Mouse (Mus musculus) neural tube, embryonic 13.5 days (tissue): ENCODE results near the gene Krtap9-1. TPM values are rescaled to one million over a fixed set of nuclear protein-coding genes. Genes with fewer than 3 reads are reported as not detected.
"Not testable (repeated sequence)": the region's sequence is repeated elsewhere in the genome, so short reads cannot be mapped to it uniquely, and the experiment has no call there.

Source experiments
- ATAC-seq: fragments of 200-750 bp; cut with Nextera tagmentation; 2 replicates; pipeline ENCODE4 v1.8.0; 2017; ENCODE audit warnings: low read depth, mild to moderate bottlenecking, moderate TSS enrichment, moderate library complexity
- H3K27ac ChIP-seq: fragments of 300-500 bp; sonication (generic); replicated peaks from 2 replicates; pipeline ENCODE4 v1.5.1; 2015; ENCODE audit warnings: moderate library complexity, mild to moderate bottlenecking, inconsistent platforms
- H3K27me3 ChIP-seq: fragments of 300-500 bp; sonication (generic); 2 replicates; pipeline ENCODE4 v1.6.1; 2015; ENCODE audit warnings: mild to moderate bottlenecking, inconsistent platforms
- H3K36me3 ChIP-seq: fragments of 300-500 bp; sonication (generic); 2 replicates; pipeline ENCODE4 v1.6.1; 2015; ENCODE audit warnings: mild to moderate bottlenecking, inconsistent platforms
- H3K4me1 ChIP-seq: fragments of 300-500 bp; sonication (generic); replicated peaks from 2 replicates; pipeline ENCODE4 v1.6.1; 2015; ENCODE audit warnings: inconsistent platforms
- H3K4me2 ChIP-seq: fragments of 300-500 bp; sonication (generic); 2 replicates; pipeline ENCODE4 v1.6.1; 2015; ENCODE audit warnings: inconsistent platforms, mild to moderate bottlenecking, moderate library complexity
- H3K4me3 ChIP-seq: fragments of 300-500 bp; sonication (generic); 2 replicates; pipeline ENCODE4 v1.5.1; 2015; ENCODE audit warnings: mild to moderate bottlenecking, inconsistent platforms
- H3K9ac ChIP-seq: fragments of 300-500 bp; sonication (generic); 2 replicates; pipeline ENCODE4 v1.6.1; 2015; ENCODE audit warnings: moderate library complexity, mild to moderate bottlenecking, inconsistent platforms
- H3K9me3 ChIP-seq: fragments of 300-500 bp; sonication (generic); 2 replicates; pipeline ENCODE4 v1.6.1; 2016; ENCODE audit warnings: inconsistent platforms
- WGBS: fragments of 180-500 bp; shearing (Covaris S2); methylation state at CpG from one replicate; pipeline ENCODE4 v1.1.7; 2015; 5-methylcytosine and 5-hydroxymethylcytosine counted together
- polyA plus RNA-seq: library from polyadenylated mRNA; unstranded; fragments of >200 nt; fragmentation: Nextera tagmentation; extraction: Ambion mirVana; gene quantifications from 2 replicates; pipeline ENCODE4 v1.2.1, GENCODE M21; 2015

Gene Krtap9-1
- polyA plus RNA-seq, result not detected in 2 replicates

DNA sequence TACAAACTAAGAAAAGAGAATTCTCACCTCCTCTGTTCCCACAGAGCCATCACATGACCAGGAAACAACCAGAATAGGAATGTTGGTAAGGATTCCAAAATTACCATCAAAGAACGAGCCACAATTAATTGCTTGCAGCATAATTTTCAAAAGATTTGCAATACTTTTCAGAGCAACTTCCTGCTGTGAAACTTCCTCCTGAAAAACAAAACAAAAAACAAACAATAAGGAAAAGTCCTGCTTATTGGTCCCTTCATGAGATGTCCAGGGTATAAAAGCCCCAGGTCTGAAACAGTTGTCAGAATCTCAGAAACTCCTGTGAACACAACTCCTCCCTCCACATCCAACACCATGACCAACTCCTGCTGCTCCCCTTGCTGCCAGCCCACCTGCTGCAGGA lies at the start of gene Krtap9-1:
Gene Krtap9-1 (plus strand): TSS at position 301 of the 400 bp plus-strand sequence.
- not testable (repeated sequence) for H3K27ac ChIP-seq, H3K27me3 ChIP-seq, ATAC-seq, H3K4me2 ChIP-seq, H3K4me1 ChIP-seq, H3K4me3 ChIP-seq, H3K36me3 ChIP-seq, H3K9ac ChIP-seq, H3K9me3 ChIP-seq
- 72% methylated on average over 1 of the region's 1 CpGs for WGBS

GRCm38 (mm10) chr11:99837966-99838365 lies 35.2 kb upstream of the Krtap9-1 start, which contains the start of gene 2300003K06Rik:
2300003K06Rik (minus strand) TSS chr11:99838066.
- Histone ChIP-seq H3K36me3 (no peaks in the 10 kb centered on the region), H3K4me2 (no peak within 1 kb of the TSS), H3K9ac (no peak within 1 kb of the TSS), H3K4me1 (no peaks in the 10 kb centered on the region), H3K4me3 (no peak within 1 kb of the TSS), H3K27me3 (no peaks in the 10 kb centered on the region), H3K27ac (no peak within 1 kb of the TSS), H3K9me3 (no peaks in the 10 kb centered on the region)
- no peak for ATAC-seq
- 75% methylated on average over 1 of the region's 1 CpGs for WGBS

DNA sequence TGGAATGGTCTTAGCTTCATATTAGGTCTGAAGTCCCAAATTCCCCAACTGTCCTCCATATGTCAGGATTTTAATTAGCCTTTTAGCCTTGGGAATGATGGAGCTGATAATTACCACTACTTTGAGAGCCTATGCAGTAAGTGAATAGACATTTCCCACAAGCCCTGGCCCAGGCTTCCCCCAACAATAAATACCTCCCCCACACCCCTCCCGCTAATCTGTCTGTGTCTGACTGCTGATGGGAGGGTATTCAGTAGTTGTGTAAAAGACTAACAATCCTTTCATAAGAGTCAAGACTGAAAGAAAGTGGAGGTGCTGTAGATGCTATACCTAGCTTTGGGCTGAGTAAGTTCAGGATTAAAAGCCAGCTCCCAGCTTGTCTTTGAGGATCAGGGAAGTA lies 31.0 kb upstream of the Krtap9-1 start:
- WGBS, result 29% methylated on average over 1 of the region's 1 CpGs
- Histone ChIP-seq H3K4me2 (no peak overlapping the region), H3K36me3 (no peaks in the 10 kb centered on the region), H3K9ac (no peak overlapping the region), H3K27ac (no peak overlapping the region), H3K9me3 (no peaks in the 10 kb centered on the region), H3K4me3 (no peak overlapping the region), H3K4me1 (no peaks in the 10 kb centered on the region), H3K27me3 (no peaks in the 10 kb centered on the region)
- ATAC-seq, result no peak

GRCm38 (mm10) chr11:99846746-99847145 lies 26.4 kb upstream of the Krtap9-1 start:
- H3K4me1 ChIP-seq, result no peaks in the 10 kb centered on the region
- H3K27me3 ChIP-seq, result no peaks in the 10 kb centered on the region
- no peak overlapping the region for H3K9ac ChIP-seq
- ATAC-seq, result no peak
- WGBS, result 94% methylated on average over 2 of the region's 2 CpGs
- H3K4me3 ChIP-seq, result no peak overlapping the region
- no peaks in the 10 kb centered on the region for H3K36me3 ChIP-seq
- H3K9me3 ChIP-seq, result no peaks in the 10 kb centered on the region
- no peak overlapping the region for H3K27ac ChIP-seq
- H3K4me2 ChIP-seq, result no peak overlapping the region

GRCm38 (mm10) chr11:99851508-99851907 lies 21.7 kb upstream of the Krtap9-1 start, which contains the start of gene Krtap4-16:
Krtap4-16 (minus strand) TSS chr11:99851608.
- Histone ChIP-seq H3K4me3 (no peak within 1 kb of the TSS), H3K27me3 (no peaks in the 10 kb centered on the region)
- ATAC-seq, result no peak

GRCm38 (mm10) chr11:99854121-99854520 lies 19.1 kb upstream of the Krtap9-1 start:
- ATAC-seq, result no peak
- H3K4me1 ChIP-seq, result no peaks in the 10 kb centered on the region

More at GRCm38 (mm10) chr11:99851508-99851907, 21.7 kb upstream of the Krtap9-1 start, which contains the start of gene Krtap4-16:
- Histone ChIP-seq H3K36me3 (no peaks in the 10 kb centered on the region), H3K4me1 (no peaks in the 10 kb centered on the region), H3K9ac (no peak within 1 kb of the TSS), H3K4me2 (no peak within 1 kb of the TSS), H3K27ac (no peak within 1 kb of the TSS), H3K9me3 (no peaks in the 10 kb centered on the region)

DNA sequence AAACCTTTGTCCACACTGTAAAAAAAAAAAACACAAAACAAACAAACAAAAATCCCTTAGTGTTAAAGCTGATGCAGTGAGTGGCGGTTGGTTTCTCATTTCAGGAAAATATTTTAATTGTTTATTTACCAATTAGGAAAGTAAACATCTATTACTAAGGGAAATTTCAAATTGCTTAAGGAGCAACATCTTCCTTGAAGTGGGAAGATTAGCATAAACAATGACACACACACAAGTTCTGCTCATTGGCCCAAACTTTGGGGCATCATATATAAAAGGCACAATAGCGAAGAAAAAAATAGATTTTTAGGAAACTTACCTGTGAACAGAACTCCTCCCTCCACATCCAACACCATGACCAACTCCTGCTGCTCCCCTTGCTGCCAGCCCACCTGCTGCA lies 15.6 kb upstream of the Krtap9-1 start, which contains the start of gene Gm11568:
Gene Gm11568 (plus strand): TSS at position 301 of the 400 bp plus-strand sequence.
- Histone ChIP-seq H3K36me3 (no peaks in the 10 kb centered on the region), H3K4me2 (no peak within 1 kb of the TSS), H3K4me1 (no peaks in the 10 kb centered on the region), H3K9me3 (no peaks in the 10 kb centered on the region), H3K9ac (no peak within 1 kb of the TSS), H3K27me3 (no peaks in the 10 kb centered on the region), H3K4me3 (no peak within 1 kb of the TSS), H3K27ac (no peak within 1 kb of the TSS)
- no peak for ATAC-seq
- WGBS, result 90% methylated on average over 2 of the region's 2 CpGs

More at GRCm38 (mm10) chr11:99854121-99854520, 19.1 kb upstream of the Krtap9-1 start:
- 66% methylated on average over 3 of the region's 3 CpGs for WGBS
- H3K27me3 ChIP-seq, result no peaks in the 10 kb centered on the region
- no peaks in the 10 kb centered on the region for H3K36me3 ChIP-seq
- no peak overlapping the region for H3K4me2 ChIP-seq
- H3K27ac ChIP-seq, result no peak overlapping the region
- H3K4me3 ChIP-seq, result no peak overlapping the region
- H3K9me3 ChIP-seq, result no peaks in the 10 kb centered on the region
- no peak overlapping the region for H3K9ac ChIP-seq

DNA sequence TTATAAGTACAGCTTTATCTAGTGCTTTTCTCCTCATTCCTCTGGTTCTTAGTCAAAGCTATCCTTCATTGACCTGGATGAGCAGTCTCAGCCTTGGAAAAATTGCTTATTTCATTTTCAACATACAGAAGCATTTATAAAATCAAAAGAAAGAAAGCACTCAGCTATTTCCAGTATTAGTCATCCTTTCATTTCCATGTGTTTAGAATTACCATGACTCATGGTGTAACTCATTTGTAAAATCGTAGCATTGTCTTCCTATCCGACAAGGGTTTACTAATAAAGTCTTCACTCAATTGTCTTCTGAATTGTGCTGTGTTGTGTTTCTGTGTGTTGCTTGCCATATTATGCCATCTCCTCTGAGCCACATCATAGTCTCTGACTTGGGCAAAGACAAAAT lies 14.4 kb upstream of the Krtap9-1 start:
- ATAC-seq, result no peak
- H3K4me1 ChIP-seq, result no peaks in the 10 kb centered on the region
- H3K27ac ChIP-seq, result no peak overlapping the region
- H3K9ac ChIP-seq, result no peak overlapping the region
- H3K9me3 ChIP-seq, result no peaks in the 10 kb centered on the region
- no peaks in the 10 kb centered on the region for H3K27me3 ChIP-seq
- no peak overlapping the region for H3K4me2 ChIP-seq
- 83% methylated on average over 2 of the region's 2 CpGs for WGBS
- no peaks in the 10 kb centered on the region for H3K36me3 ChIP-seq
- H3K4me3 ChIP-seq, result no peak overlapping the region

- not testable (repeated sequence) for H3K27ac ChIP-seq, H3K9ac ChIP-seq, H3K4me2 ChIP-seq, H3K36me3 ChIP-seq, ATAC-seq, H3K27me3 ChIP-seq, H3K9me3 ChIP-seq, H3K4me3 ChIP-seq, H3K4me1 ChIP-seq
- WGBS, result 80% methylated on average over 1 of the region's 1 CpGs
These were observed 9.0 kb upstream of the Krtap9-1 start, which contains the start of gene Gm11559 for GRCm38 (mm10) chr11:99864176-99864575. Gm11559 (plus strand) TSS chr11:99864476.

DNA sequence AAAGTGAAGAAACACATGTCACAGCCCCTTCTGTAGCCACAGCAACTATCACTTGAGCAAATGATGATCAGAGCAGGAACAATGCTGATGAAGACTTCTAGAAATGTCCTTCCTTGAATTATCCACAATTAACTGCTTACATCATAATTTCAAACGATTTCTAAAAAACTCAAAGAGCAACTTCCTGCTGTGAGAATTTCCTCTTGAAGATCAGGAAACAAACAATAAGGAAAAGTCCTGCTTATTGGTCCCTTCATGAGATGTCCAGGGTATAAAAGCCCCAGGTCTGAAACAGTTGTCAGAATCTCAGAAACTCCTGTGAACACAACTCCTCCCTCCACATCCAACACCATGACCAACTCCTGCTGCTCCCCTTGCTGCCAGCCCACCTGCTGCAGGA lies 5.7 kb downstream of the Krtap9-1 start, which contains the start of gene Gm11567:
Gene Gm11567 (plus strand): TSS at position 301 of the 400 bp plus-strand sequence.
- H3K27ac ChIP-seq, H3K4me1 ChIP-seq, H3K4me3 ChIP-seq, ATAC-seq, H3K4me2 ChIP-seq, H3K27me3 ChIP-seq, H3K9ac ChIP-seq, H3K9me3 ChIP-seq, H3K36me3 ChIP-seq: not testable (repeated sequence)
- WGBS, result 45% methylated on average over 1 of the region's 1 CpGs

- H3K4me2 ChIP-seq, result no peak within 1 kb of the TSS
- no peak within 1 kb of the TSS for H3K27ac ChIP-seq
- H3K4me1 ChIP-seq, result no peaks in the 10 kb centered on the region
- WGBS, result 86% methylated on average over 2 of the region's 2 CpGs
- no peak within 1 kb of the TSS for H3K4me3 ChIP-seq
- no peaks in the 10 kb centered on the region for H3K36me3 ChIP-seq
- no peak for ATAC-seq
- no peak within 1 kb of the TSS for H3K9ac ChIP-seq
- no peaks in the 10 kb centered on the region for H3K9me3 ChIP-seq
- no peaks in the 10 kb centered on the region for H3K27me3 ChIP-seq
These were observed 34.4 kb downstream of the Krtap9-1 start, which contains the start of gene Krtap31-1 for GRCm38 (mm10) chr11:99907620-99908019. Krtap31-1 (plus strand) TSS chr11:99907920.

DNA sequence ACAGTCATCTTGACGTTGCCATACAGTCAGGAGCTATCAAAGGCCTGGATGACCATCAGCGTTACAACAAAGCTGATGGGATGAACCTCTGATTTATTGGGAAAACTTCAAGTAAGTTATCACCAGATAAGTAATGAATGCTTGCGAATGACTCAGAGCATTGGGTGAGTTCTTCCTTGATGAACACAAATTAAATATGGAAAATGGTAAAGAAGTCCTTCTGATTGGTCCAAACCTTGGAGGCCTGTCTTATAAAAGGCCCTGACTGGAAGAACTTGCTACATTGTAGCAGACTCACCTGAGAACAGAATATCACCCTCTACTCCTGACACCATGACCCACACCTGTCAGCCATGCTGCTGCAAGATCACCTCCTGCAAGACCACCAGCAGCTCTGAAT lies 41.3 kb downstream of the Krtap9-1 start, which contains the start of gene Gm11565:
Gene Gm11565 (plus strand): TSS at position 301 of the 400 bp plus-strand sequence.
- Histone ChIP-seq H3K9ac (no peak within 1 kb of the TSS), H3K27ac (no peak within 1 kb of the TSS), H3K36me3 (no peaks in the 10 kb centered on the region), H3K4me2 (no peak within 1 kb of the TSS), H3K4me3 (no peak within 1 kb of the TSS), H3K4me1 (no peaks in the 10 kb centered on the region), H3K27me3 (no peaks in the 10 kb centered on the region), H3K9me3 (no peaks in the 10 kb centered on the region)
- WGBS, result 89% methylated on average over 3 of the region's 3 CpGs
- no peak for ATAC-seq
